Mouse (Mus musculus): ENCODE data around the gene Sco1. TPM values are rescaled to one million over a fixed set of nuclear protein-coding genes. Genes with fewer than 3 reads are reported as not detected.
"Not testable (repeated sequence)": the region's sequence is repeated elsewhere in the genome, so short reads cannot be mapped to it uniquely, and the experiment has no call there.

The Sco1 gene
- total RNA-seq, 2 experiments from 2014 or later: 5.6 to 10.3 TPM

GRCm38 (mm10) chr11:67080168-67080567 lies 27.7 kb downstream of the Sco1 start:
- Histone ChIP-seq H3K27ac (no peak overlapping the region), H3K4me3 (no peak overlapping the region)
- intact Hi-C loops (cut with DNase I): loop anchor here (1.0 to 10.0 kb wide), 2 partner anchors 56 to 175 kb away; no protein-coding TSS in a partner anchor

GRCm38 (mm10) chr11:67081125-67081649 lies 28.7 kb downstream of the Sco1 start:
- intact Hi-C loops (cut with DNase I): loop anchor here (10.0 kb wide), 1 partner anchor 176 kb away; no protein-coding TSS in a partner anchor
- TF ChIP-seq CTCF (IDR thresholded peaks at IDR 0.05): no peak
- Histone ChIP-seq H3K27ac (no peak overlapping the region), H3K4me3 (no peak overlapping the region)
- DNase-seq: peak; percentile 72

More at GRCm38 (mm10) chr11:67080168-67080567, 27.7 kb downstream of the Sco1 start:
- DNase-seq: peak; percentile 55
- TF ChIP-seq CTCF (IDR thresholded peaks at IDR 0.05): peak; percentile 78

GRCm38 (mm10) chr11:67082188-67082587 lies 29.7 kb downstream of the Sco1 start:
- no peak for DNase-seq
- intact Hi-C loops (cut with DNase I): loop anchor here (10.0 kb wide), 1 partner anchor 177 kb away; no protein-coding TSS in a partner anchor
- TF ChIP-seq CTCF (IDR thresholded peaks at IDR 0.05): no peak
- Histone ChIP-seq H3K4me3 (no peak overlapping the region), H3K27ac (no peak overlapping the region)

GRCm38 (mm10) chr11:67082793-67083192 lies 30.3 kb downstream of the Sco1 start:
- no peak for TF ChIP-seq CTCF (IDR thresholded peaks at IDR 0.05)
- DNase-seq: no peak
- H3K27ac ChIP-seq: no peak overlapping the region
- intact Hi-C loops (cut with DNase I): loop anchor here (10.0 kb wide), 1 partner anchor 178 kb away; no protein-coding TSS in a partner anchor
- no peak overlapping the region for H3K4me3 ChIP-seq

- no peak for TF ChIP-seq CTCF (IDR thresholded peaks at IDR 0.05)
- no peak overlapping the region for H3K4me3 ChIP-seq
- intact Hi-C loops (cut with DNase I): loop anchor here (10.0 kb wide), 1 partner anchor 178 kb away; no protein-coding TSS in a partner anchor
Observed at GRCm38 (mm10) chr11:67083239-67083638, 30.8 kb downstream of the Sco1 start.

GRCm38 (mm10) chr11:67083712-67084340 lies 31.4 kb downstream of the Sco1 start:
- no peak for TF ChIP-seq CTCF (IDR thresholded peaks at IDR 0.05)
- DNase-seq: no peak
- no peak overlapping the region for H3K4me3 ChIP-seq
- intact Hi-C loops (cut with DNase I): loop anchor here (10.0 kb wide), 1 partner anchor 179 kb away; no protein-coding TSS in a partner anchor
- no peak overlapping the region for H3K27ac ChIP-seq

More at GRCm38 (mm10) chr11:67083239-67083638, 30.8 kb downstream of the Sco1 start:
- no peak for DNase-seq
- no peak overlapping the region for H3K27ac ChIP-seq

GRCm38 (mm10) chr11:67085489-67085888 lies 33.0 kb downstream of the Sco1 start:
- intact Hi-C loops (cut with DNase I): loop anchor here (1.0 to 10.0 kb wide), 2 partner anchors 60 to 181 kb away; partner anchors contain the start of gene Tmem220
- Histone ChIP-seq H3K4me3 (no peak overlapping the region), H3K27ac (no peak overlapping the region)
- TF ChIP-seq CTCF (IDR thresholded peaks at IDR 0.05): peak; percentile 92
- DNase-seq: peak; percentile 64

GRCm38 (mm10) chr11:67086467-67087164 lies 34.1 kb downstream of the Sco1 start:
- DNase-seq: no peak
- H3K4me3 ChIP-seq: no peak overlapping the region
- no peak overlapping the region for H3K27ac ChIP-seq
- no peak for TF ChIP-seq CTCF (IDR thresholded peaks at IDR 0.05)
- intact Hi-C loops (cut with DNase I): loop anchor here (10.0 kb wide), 1 partner anchor 182 kb away; no protein-coding TSS in a partner anchor

GRCm38 (mm10) chr11:67087225-67087624 lies 34.8 kb downstream of the Sco1 start:
- DNase-seq: no peak
- Histone ChIP-seq H3K4me3 (no peak overlapping the region), H3K27ac (no peak overlapping the region)
- TF ChIP-seq CTCF (IDR thresholded peaks at IDR 0.05): no peak
- intact Hi-C loops (cut with DNase I): loop anchor here (10.0 kb wide), 1 partner anchor 182 kb away; no protein-coding TSS in a partner anchor

GRCm38 (mm10) chr11:67092354-67092753 lies 39.9 kb downstream of the Sco1 start:
- DNase-seq; H3K27ac ChIP-seq; intact Hi-C loops (cut with DNase I); H3K4me3 ChIP-seq: not testable (repeated sequence)

GRCm38 (mm10) chr11:67093201-67093600 lies 40.7 kb downstream of the Sco1 start:
- intact Hi-C loops (cut with DNase I): no loop called here
- DNase-seq: no peak
- no peak overlapping the region for H3K27ac ChIP-seq
- no peak overlapping the region for H3K4me3 ChIP-seq
- no peak for TF ChIP-seq CTCF (IDR thresholded peaks at IDR 0.05)

GRCm38 (mm10) chr11:67093652-67094051 lies 41.2 kb downstream of the Sco1 start:
- no peak for TF ChIP-seq CTCF (IDR thresholded peaks at IDR 0.05)
- no peak for DNase-seq
- intact Hi-C loops (cut with DNase I): no loop called here
- Histone ChIP-seq H3K27ac (no peak overlapping the region), H3K4me3 (no peak overlapping the region)

GRCm38 (mm10) chr11:67094470-67094869 lies 42.0 kb downstream of the Sco1 start:
- Histone ChIP-seq H3K27ac (no peak overlapping the region), H3K4me3 (no peak overlapping the region)
- TF ChIP-seq CTCF (IDR thresholded peaks at IDR 0.05): no peak
- no peak for DNase-seq
- intact Hi-C loops (cut with DNase I): no loop called here
